Mouse (Mus musculus): ENCODE data around the gene Tmcc3. TPM values are rescaled to one million over a fixed set of nuclear protein-coding genes. Genes with fewer than 3 reads are reported as not detected.

The Tmcc3 gene
- total RNA-seq, 2 experiments from 2014 or later, result 0.24 TPM; not detected in 1

GRCm38 (mm10) chr10:94457454-94457853 lies 145.7 kb downstream of the Tmcc3 start:
- no peak for ATAC-seq (replicated peaks; ENCODE audit: low FRiP score, low TSS enrichment, poor library complexity, severe bottlenecking)

GRCm38 (mm10) chr10:94458690-94459089 lies 146.9 kb downstream of the Tmcc3 start:
- no peak for ATAC-seq (replicated peaks; ENCODE audit: low FRiP score, low TSS enrichment, poor library complexity, severe bottlenecking)

- ATAC-seq (replicated peaks; ENCODE audit: low FRiP score, low TSS enrichment, poor library complexity, severe bottlenecking), result no peak
Measured at GRCm38 (mm10) chr10:94461378-94461777, 149.6 kb downstream of the Tmcc3 start.

- ATAC-seq (replicated peaks; ENCODE audit: low FRiP score, low TSS enrichment, poor library complexity, severe bottlenecking), result no peak
Measured at GRCm38 (mm10) chr10:94461871-94462270, 150.1 kb downstream of the Tmcc3 start.

- no peak for ATAC-seq (replicated peaks; ENCODE audit: low FRiP score, low TSS enrichment, poor library complexity, severe bottlenecking)
Measured at GRCm38 (mm10) chr10:94462386-94463064, 150.8 kb downstream of the Tmcc3 start.

- ATAC-seq (replicated peaks; ENCODE audit: low FRiP score, low TSS enrichment, poor library complexity, severe bottlenecking), result no peak
Measured at GRCm38 (mm10) chr10:94463410-94463809, 151.7 kb downstream of the Tmcc3 start.

GRCm38 (mm10) chr10:94465646-94466045 lies 153.9 kb downstream of the Tmcc3 start:
- no peak for ATAC-seq (replicated peaks; ENCODE audit: low FRiP score, low TSS enrichment, poor library complexity, severe bottlenecking)

- no peak for ATAC-seq (replicated peaks; ENCODE audit: low FRiP score, low TSS enrichment, poor library complexity, severe bottlenecking)
Measured at GRCm38 (mm10) chr10:94466313-94466712, 154.6 kb downstream of the Tmcc3 start.

GRCm38 (mm10) chr10:94471487-94471886 lies 159.7 kb downstream of the Tmcc3 start:
- no peak for ATAC-seq (replicated peaks; ENCODE audit: low FRiP score, low TSS enrichment, poor library complexity, severe bottlenecking)

- ATAC-seq (replicated peaks; ENCODE audit: low FRiP score, low TSS enrichment, poor library complexity, severe bottlenecking), result no peak
Measured at GRCm38 (mm10) chr10:94473501-94473900, 161.8 kb downstream of the Tmcc3 start.

GRCm38 (mm10) chr10:94474185-94474584 lies 162.4 kb downstream of the Tmcc3 start:
- no peak for ATAC-seq (replicated peaks; ENCODE audit: low FRiP score, low TSS enrichment, poor library complexity, severe bottlenecking)

GRCm38 (mm10) chr10:94477366-94478225 lies 165.8 kb downstream of the Tmcc3 start:
- no peak for ATAC-seq (replicated peaks; ENCODE audit: low FRiP score, low TSS enrichment, poor library complexity, severe bottlenecking)

GRCm38 (mm10) chr10:94479646-94480045 lies 167.9 kb downstream of the Tmcc3 start:
- no peak for ATAC-seq (replicated peaks; ENCODE audit: low FRiP score, low TSS enrichment, poor library complexity, severe bottlenecking)

- ATAC-seq (replicated peaks; ENCODE audit: low FRiP score, low TSS enrichment, poor library complexity, severe bottlenecking), result no peak
Measured at GRCm38 (mm10) chr10:94480380-94481101, 168.8 kb downstream of the Tmcc3 start.

- no peak for ATAC-seq (replicated peaks; ENCODE audit: low FRiP score, low TSS enrichment, poor library complexity, severe bottlenecking)
Measured at GRCm38 (mm10) chr10:94481613-94482012, 169.9 kb downstream of the Tmcc3 start.

- ATAC-seq (replicated peaks; ENCODE audit: low FRiP score, low TSS enrichment, poor library complexity, severe bottlenecking), result no peak
Measured at GRCm38 (mm10) chr10:94486179-94486578, 174.4 kb downstream of the Tmcc3 start.

- ATAC-seq (replicated peaks; ENCODE audit: low FRiP score, low TSS enrichment, poor library complexity, severe bottlenecking), result no peak
Measured at GRCm38 (mm10) chr10:94489509-94489908, 177.8 kb downstream of the Tmcc3 start.

GRCm38 (mm10) chr10:94491006-94491405 lies 179.3 kb downstream of the Tmcc3 start:
- no peak for ATAC-seq (replicated peaks; ENCODE audit: low FRiP score, low TSS enrichment, poor library complexity, severe bottlenecking)

- no peak for ATAC-seq (replicated peaks; ENCODE audit: low FRiP score, low TSS enrichment, poor library complexity, severe bottlenecking)
Measured at GRCm38 (mm10) chr10:94494403-94494846, 182.7 kb downstream of the Tmcc3 start.

Measured in megakaryocyte-erythroid progenitor cell, adult 5-6 weeks (primary cell).